Mouse (Mus musculus): Measurements from ENCODE around the gene Clic3. TPM values are rescaled to one million over a fixed set of nuclear protein-coding genes. Genes with fewer than 3 reads are reported as not detected.

Gene Clic3
- polyA plus RNA-seq, 1 experiment from 2014 or later, result 4.3 TPM

DNA sequence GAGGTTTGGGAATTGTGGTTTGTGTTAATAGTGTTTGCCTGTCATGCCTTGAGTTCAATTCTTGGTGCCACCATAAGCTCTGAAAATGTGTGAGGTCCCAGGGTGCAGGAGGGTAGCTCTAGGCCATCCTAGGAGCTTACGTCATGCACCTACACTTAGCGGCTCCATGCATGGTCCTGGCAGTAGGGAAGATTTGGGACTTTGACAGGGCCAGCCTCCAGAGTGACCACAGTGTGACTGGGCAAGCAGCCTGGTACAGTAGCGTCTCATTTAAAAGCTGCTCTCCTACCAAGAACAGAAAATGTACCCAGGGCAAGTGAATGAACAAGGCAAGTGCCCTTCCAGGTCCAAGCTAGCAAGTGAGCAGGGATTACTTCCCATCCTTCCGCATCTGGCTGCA lies 49.2 kb downstream of the Clic3 start:
- H3K36me3 ChIP-seq, result peaks cover 17% of the 10 kb centered on the region; the same call in 1 of the 2 replicates
- no peak overlapping the region for H3K4me3 ChIP-seq
- no peak overlapping the region for H3K27ac ChIP-seq (replicated peaks)
- H3K4me2 ChIP-seq, result no peak overlapping the region
- no peaks in the 10 kb centered on the region for H3K9me3 ChIP-seq
- no peak for ATAC-seq (ENCODE audit: low FRiP score, low read depth)
- H3K4me1 ChIP-seq (replicated peaks), result peaks cover 14% of the 10 kb centered on the region
- no peaks in the 10 kb centered on the region for H3K27me3 ChIP-seq
- no peak overlapping the region for H3K9ac ChIP-seq
- 94% methylated on average over 4 of the region's 4 CpGs for WGBS

DNA sequence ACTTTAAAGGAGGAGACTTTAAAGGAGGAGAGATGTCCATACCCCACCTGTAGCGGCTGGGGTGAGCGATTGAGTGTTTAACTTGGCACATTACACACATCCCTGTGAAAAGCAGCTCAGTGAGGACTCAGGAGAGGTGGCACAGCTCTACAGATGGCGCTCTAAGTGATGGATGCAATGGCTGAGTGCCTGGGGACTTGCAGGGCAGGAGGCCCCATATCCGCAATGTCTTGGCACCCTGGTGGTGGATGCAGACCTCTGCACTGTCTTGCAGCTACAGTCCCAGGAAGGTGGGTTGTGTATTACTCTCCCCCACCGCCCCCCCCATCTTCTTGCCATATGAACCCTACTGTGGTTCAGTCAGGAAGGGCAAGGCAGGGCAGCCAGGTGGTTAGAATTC lies 50.3 kb downstream of the Clic3 start:
- no peak overlapping the region for H3K27ac ChIP-seq (replicated peaks)
- H3K4me2 ChIP-seq, result no peak overlapping the region
- no peaks in the 10 kb centered on the region for H3K9me3 ChIP-seq
- H3K4me1 ChIP-seq (replicated peaks), result peaks cover 5% of the 10 kb centered on the region
- no peak for ATAC-seq (ENCODE audit: low FRiP score, low read depth)
- H3K9ac ChIP-seq, result no peak overlapping the region
- no peaks in the 10 kb centered on the region for H3K27me3 ChIP-seq
- WGBS, result 35% methylated on average over 5 of the region's 5 CpGs
- H3K4me3 ChIP-seq, result no peak overlapping the region
- H3K36me3 ChIP-seq, result peaks cover 17% of the 10 kb centered on the region; the same call in 1 of the 2 replicates

Small RNA genes lying within 50 kb of the gene (microRNA-seq; reads per million reads assigned to microRNA genes)
- gene Mir3087, result not detected

Other genes with a start within 250 kb of the Clic3 start
- gene Nelfb, start 245.3 kb upstream of the Clic3 start, polyA plus RNA-seq (2015; fragmentation: Nextera tagmentation; extraction: Ambion mirVana), result 108 and 112 TPM in 2 replicates
- gene Stpg3, start 242.2 kb upstream of the Clic3 start, polyA plus RNA-seq (2015; fragmentation: Nextera tagmentation; extraction: Ambion mirVana), result not detected in 2 replicates
- 0.70 and 0.72 TPM in 2 replicates for gene Fam166a, start 238.1 kb upstream of the Clic3 start, polyA plus RNA-seq (2015; fragmentation: Nextera tagmentation; extraction: Ambion mirVana)
- 444 and 468 TPM in 2 replicates for gene Tubb4b, start 232.1 kb upstream of the Clic3 start, polyA plus RNA-seq (2015; fragmentation: Nextera tagmentation; extraction: Ambion mirVana)
- gene Slc34a3, start 222.5 kb upstream of the Clic3 start, polyA plus RNA-seq (2015; fragmentation: Nextera tagmentation; extraction: Ambion mirVana), result not detected in 2 replicates
- gene Rnf224, start 220.1 kb upstream of the Clic3 start, polyA plus RNA-seq (2015; fragmentation: Nextera tagmentation; extraction: Ambion mirVana), result not detected in 2 replicates
- gene Rnf208, start 214.6 kb upstream of the Clic3 start, polyA plus RNA-seq (2015; fragmentation: Nextera tagmentation; extraction: Ambion mirVana), result 145 and 177 TPM in 2 replicates
- 0.23 TPM in 1 of 2 replicates, not detected in the other for gene Cysrt1, start 214.4 kb upstream of the Clic3 start, polyA plus RNA-seq (2015; fragmentation: Nextera tagmentation; extraction: Ambion mirVana)
- gene AL732309.1, start 210.0 kb upstream of the Clic3 start, polyA plus RNA-seq (2015; fragmentation: Nextera tagmentation; extraction: Ambion mirVana), result 4.9 and 6.3 TPM in 2 replicates
- gene Tmem203, start 201.4 kb upstream of the Clic3 start, polyA plus RNA-seq (2015; fragmentation: Nextera tagmentation; extraction: Ambion mirVana), result 13.4 and 13.8 TPM in 2 replicates
- gene Tprn, start 194.2 kb upstream of the Clic3 start, polyA plus RNA-seq (2015; fragmentation: Nextera tagmentation; extraction: Ambion mirVana), result 17.1 and 21.5 TPM in 2 replicates
- gene Ssna1, start 184.4 kb upstream of the Clic3 start, polyA plus RNA-seq (2015; fragmentation: Nextera tagmentation; extraction: Ambion mirVana), result 171 and 183 TPM in 2 replicates
- 139 and 143 TPM in 2 replicates for gene Anapc2, start 184.4 kb upstream of the Clic3 start, polyA plus RNA-seq (2015; fragmentation: Nextera tagmentation; extraction: Ambion mirVana)
- gene Tmem210, start 168.7 kb upstream of the Clic3 start, polyA plus RNA-seq (2015; fragmentation: Nextera tagmentation; extraction: Ambion mirVana), result not detected in 2 replicates
- 0.18 TPM in 1 of 2 replicates, not detected in the other for gene Lrrc26, start 166.9 kb upstream of the Clic3 start, polyA plus RNA-seq (2015; fragmentation: Nextera tagmentation; extraction: Ambion mirVana)
- gene Grin1, start 137.7 kb upstream of the Clic3 start, polyA plus RNA-seq (2015; fragmentation: Nextera tagmentation; extraction: Ambion mirVana), result 58.4 and 61.3 TPM in 2 replicates
- gene Man1b1, start 124.5 kb upstream of the Clic3 start, polyA plus RNA-seq (2015; fragmentation: Nextera tagmentation; extraction: Ambion mirVana), result 43.6 and 45.2 TPM in 2 replicates
- 24.4 and 24.9 TPM in 2 replicates for gene Dpp7, start 100.5 kb upstream of the Clic3 start, polyA plus RNA-seq (2015; fragmentation: Nextera tagmentation; extraction: Ambion mirVana)
- 5.1 and 6.4 TPM in 2 replicates for gene Uap1l1, start 91.2 kb upstream of the Clic3 start, polyA plus RNA-seq (2015; fragmentation: Nextera tagmentation; extraction: Ambion mirVana)
- gene Sapcd2, start 84.5 kb upstream of the Clic3 start, polyA plus RNA-seq (2015; fragmentation: Nextera tagmentation; extraction: Ambion mirVana), result 11.8 and 13.8 TPM in 2 replicates
- gene Entpd2, start 61.0 kb upstream of the Clic3 start, polyA plus RNA-seq (2015; fragmentation: Nextera tagmentation; extraction: Ambion mirVana), result 3.7 and 7.0 TPM in 2 replicates
- gene Npdc1, start 57.5 kb upstream of the Clic3 start, polyA plus RNA-seq (2015; fragmentation: Nextera tagmentation; extraction: Ambion mirVana), result 424 and 493 TPM in 2 replicates
- 0.08 TPM in 1 of 2 replicates, not detected in the other for gene Fut7, start 33.6 kb upstream of the Clic3 start, polyA plus RNA-seq (2015; fragmentation: Nextera tagmentation; extraction: Ambion mirVana)
- 15.0 and 15.1 TPM in 2 replicates for gene Abca2, start 28.1 kb upstream of the Clic3 start, polyA plus RNA-seq (2015; fragmentation: Nextera tagmentation; extraction: Ambion mirVana)
- 109 and 119 TPM in 2 replicates for gene Paxx, start 4.3 kb downstream of the Clic3 start, polyA plus RNA-seq (2015; fragmentation: Nextera tagmentation; extraction: Ambion mirVana)
- 647 and 983 TPM in 2 replicates for gene Ptgds, start 13.2 kb downstream of the Clic3 start, polyA plus RNA-seq (2015; fragmentation: Nextera tagmentation; extraction: Ambion mirVana)
- gene Lcn12, start 37.1 kb downstream of the Clic3 start, polyA plus RNA-seq (2015; fragmentation: Nextera tagmentation; extraction: Ambion mirVana), result not detected in 2 replicates
- gene Fbxw5, start 43.9 kb downstream of the Clic3 start, polyA plus RNA-seq (2015; fragmentation: Nextera tagmentation; extraction: Ambion mirVana), result 120 and 143 TPM in 2 replicates
- 5.8 and 6.1 TPM in 2 replicates for gene C8g, start 44.9 kb downstream of the Clic3 start, polyA plus RNA-seq (2015; fragmentation: Nextera tagmentation; extraction: Ambion mirVana)
- 16.5 and 19.4 TPM in 2 replicates for gene Traf2, start 90.1 kb downstream of the Clic3 start, polyA plus RNA-seq (2015; fragmentation: Nextera tagmentation; extraction: Ambion mirVana)
- gene Edf1, start 101.0 kb downstream of the Clic3 start, polyA plus RNA-seq (2015; fragmentation: Nextera tagmentation; extraction: Ambion mirVana), result 375 and 378 TPM in 2 replicates
- 1.6 and 2.1 TPM in 2 replicates for gene Mamdc4, start 118.0 kb downstream of the Clic3 start, polyA plus RNA-seq (2015; fragmentation: Nextera tagmentation; extraction: Ambion mirVana)
- 159 and 169 TPM in 2 replicates for gene Phpt1, start 118.4 kb downstream of the Clic3 start, polyA plus RNA-seq (2015; fragmentation: Nextera tagmentation; extraction: Ambion mirVana)
- gene Ajm1, start 124.9 kb downstream of the Clic3 start, polyA plus RNA-seq (2015; fragmentation: Nextera tagmentation; extraction: Ambion mirVana), result 14.5 and 16.5 TPM in 2 replicates
- 70.0 and 73.5 TPM in 2 replicates for gene Rabl6, start 151.7 kb downstream of the Clic3 start, polyA plus RNA-seq (2015; fragmentation: Nextera tagmentation; extraction: Ambion mirVana)
- gene Ccdc183, start 160.8 kb downstream of the Clic3 start, polyA plus RNA-seq (2015; fragmentation: Nextera tagmentation; extraction: Ambion mirVana), result 0.27 and 0.45 TPM in 2 replicates
- 47.0 and 57.8 TPM in 2 replicates for gene Tmem141, start 165.2 kb downstream of the Clic3 start, polyA plus RNA-seq (2015; fragmentation: Nextera tagmentation; extraction: Ambion mirVana)
- gene Fcna, start 171.2 kb downstream of the Clic3 start, polyA plus RNA-seq (2015; fragmentation: Nextera tagmentation; extraction: Ambion mirVana), result 3.7 and 4.6 TPM in 2 replicates
- not detected in 2 replicates for gene Lcn8, start 196.3 kb downstream of the Clic3 start, polyA plus RNA-seq (2015; fragmentation: Nextera tagmentation; extraction: Ambion mirVana)
- gene Lcn5, start 201.1 kb downstream of the Clic3 start, polyA plus RNA-seq (2015; fragmentation: Nextera tagmentation; extraction: Ambion mirVana), result not detected in 2 replicates
- gene Lcn6, start 219.9 kb downstream of the Clic3 start, polyA plus RNA-seq (2015; fragmentation: Nextera tagmentation; extraction: Ambion mirVana), result not detected in 2 replicates
- gene Lcn10, start 225.9 kb downstream of the Clic3 start, polyA plus RNA-seq (2015; fragmentation: Nextera tagmentation; extraction: Ambion mirVana), result not detected in 2 replicates
- not detected in 2 replicates for gene Obp2a, start 243.2 kb downstream of the Clic3 start, polyA plus RNA-seq (2015; fragmentation: Nextera tagmentation; extraction: Ambion mirVana)
- gene Bmyc, start 249.9 kb downstream of the Clic3 start, polyA plus RNA-seq (2015; fragmentation: Nextera tagmentation; extraction: Ambion mirVana), result 149 and 164 TPM in 2 replicates